Mouse (Mus musculus): Measurements from ENCODE around the gene Uggt2.

DNA sequence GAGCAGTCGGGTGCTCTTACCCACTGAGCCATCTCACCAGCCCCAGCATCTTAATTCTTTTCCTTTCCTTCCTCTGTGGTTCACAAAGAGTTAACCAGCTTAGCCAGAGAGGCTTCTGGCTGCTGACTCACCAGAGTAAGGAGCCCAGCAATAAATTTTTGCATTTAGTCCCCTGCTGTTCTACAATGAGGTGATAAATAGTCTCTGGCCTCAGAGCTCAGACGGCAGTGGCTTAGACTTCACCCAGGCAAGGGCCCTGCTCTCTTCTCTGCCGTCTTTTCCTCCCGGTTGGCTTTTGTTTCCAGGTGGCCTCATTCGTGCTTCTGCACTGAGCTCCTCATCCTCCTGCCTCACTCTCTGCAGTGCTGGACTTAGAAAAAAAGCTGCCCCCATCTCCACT is 93.4 kb downstream of the Uggt2 start:
- no peak for TF ChIP-seq POLR2A (IDR thresholded peaks at IDR 0.05; ENCODE audit: borderline replicate concordance, insufficient read depth, low read length)
- TF ChIP-seq CTCF (IDR thresholded peaks at IDR 0.05; ENCODE audit: borderline replicate concordance, insufficient read depth, low read depth, low read length), result no peak

All from cerebellum, adult 2 months (tissue).